Mouse (Mus musculus) CD8-positive naive resting alpha-beta T cell, adult 2 months (primary cell): ENCODE results near the gene B230307C23Rik.
"Not testable (repeated sequence)": the region's sequence is repeated elsewhere in the genome, so short reads cannot be mapped to it uniquely, and the experiment has no call there.

Source experiments
- DNase-seq, 2 experiments: peaks; one replicate each; pipeline ENCODE4 v3.0.0; 2022; ENCODE audit warnings: low read depth in 2 of 2, low spot score in 2 of 2

B230307C23Rik gene

GRCm38 (mm10) chr16:97997383-97997731 lies 242 bp downstream of the B230307C23Rik start:
- DNase-seq, result not testable (repeated sequence)

DNA sequence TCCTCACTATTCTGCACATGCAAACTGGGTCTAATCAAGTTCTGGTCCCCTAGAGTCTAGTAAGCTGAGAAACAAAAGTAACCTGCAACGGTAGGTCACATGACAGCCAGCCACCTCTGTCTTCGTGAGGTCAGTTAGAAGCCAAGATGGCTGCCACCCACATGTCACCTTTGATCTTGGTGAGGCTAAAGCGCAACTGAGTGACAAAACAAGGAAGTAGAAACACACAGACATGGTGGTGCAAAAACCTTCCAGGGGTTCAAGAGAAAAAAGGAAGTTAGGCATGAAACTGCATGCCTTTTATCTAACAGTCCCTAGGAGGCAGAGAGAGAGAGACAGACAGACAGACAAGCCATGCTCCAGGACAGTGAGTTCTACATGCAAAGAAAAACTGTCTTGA lies 25.0 kb downstream of the B230307C23Rik start:
- no peak for DNase-seq

DNA sequence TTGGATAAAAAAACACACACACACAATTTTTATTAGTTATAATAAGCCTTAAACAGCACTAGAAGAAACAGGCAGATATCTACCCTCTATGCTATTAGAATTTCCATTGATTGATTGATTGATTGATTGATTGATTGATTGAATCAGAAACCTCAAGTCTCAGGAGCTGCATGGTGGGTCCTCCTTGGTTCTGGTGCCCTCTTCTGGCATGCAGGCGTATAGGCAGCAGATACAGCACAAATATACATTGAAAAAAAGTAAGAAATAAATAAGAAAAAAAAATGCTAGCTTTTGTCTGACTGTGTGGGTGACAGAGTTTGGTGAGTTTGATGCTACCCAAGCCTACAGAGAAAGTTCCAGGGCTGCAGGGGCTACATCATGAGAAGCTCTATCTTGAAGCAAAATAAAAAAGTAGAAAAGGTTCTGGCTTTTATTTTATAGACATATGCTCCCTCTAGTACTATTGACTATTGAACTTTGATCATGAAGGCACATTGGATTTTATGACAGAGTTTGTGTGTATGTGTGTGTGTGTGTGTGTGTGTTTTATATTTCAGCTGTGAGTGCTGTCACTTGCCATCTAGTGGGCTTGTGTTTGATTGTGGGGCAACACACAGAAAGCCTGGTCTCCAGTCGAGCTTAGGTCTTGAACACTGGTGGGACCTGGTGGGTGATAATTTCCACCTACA lies 25.7 kb downstream of the B230307C23Rik start:
- DNase-seq, result no peak

DNA sequence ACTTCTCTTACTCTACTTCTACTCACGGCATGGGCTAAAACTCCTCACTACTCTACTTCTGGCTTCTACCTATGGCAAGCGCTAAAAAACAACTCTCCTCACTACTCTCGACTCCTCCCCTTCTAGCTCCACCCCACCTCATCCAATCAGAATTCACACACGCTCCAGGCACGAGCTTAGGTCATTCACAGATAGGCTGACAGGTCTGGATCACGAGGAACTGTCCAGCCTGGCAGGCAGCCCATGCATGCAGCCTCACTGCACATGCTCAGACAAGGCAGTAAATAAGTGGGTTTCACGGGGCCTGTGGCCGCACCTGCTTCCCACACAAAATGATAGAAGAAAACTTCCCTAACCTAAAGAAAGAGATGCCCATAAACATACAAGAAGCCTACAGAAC lies 29.1 kb downstream of the B230307C23Rik start:
- not testable (repeated sequence) for DNase-seq

DNA sequence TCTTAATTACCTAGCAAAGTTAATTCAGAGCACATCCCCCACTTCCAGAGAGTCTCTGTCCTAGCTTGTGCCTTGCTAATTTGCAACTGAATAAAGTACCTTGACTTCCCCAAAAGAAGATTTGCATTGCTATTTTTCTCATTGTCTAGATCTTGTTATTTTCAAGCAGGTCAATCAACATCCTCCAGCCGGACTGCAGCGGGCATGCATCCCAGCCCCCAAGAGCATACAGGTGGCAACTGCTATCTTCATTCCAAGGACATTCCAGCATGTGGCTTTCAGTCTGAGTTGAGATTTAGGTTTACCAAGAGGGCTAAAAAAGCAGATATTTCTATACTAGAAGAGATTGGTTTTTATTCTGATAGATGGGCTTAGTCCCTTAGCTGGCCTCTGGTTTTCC lies 37.9 kb downstream of the B230307C23Rik start:
- DNase-seq, result not testable (repeated sequence)

DNA sequence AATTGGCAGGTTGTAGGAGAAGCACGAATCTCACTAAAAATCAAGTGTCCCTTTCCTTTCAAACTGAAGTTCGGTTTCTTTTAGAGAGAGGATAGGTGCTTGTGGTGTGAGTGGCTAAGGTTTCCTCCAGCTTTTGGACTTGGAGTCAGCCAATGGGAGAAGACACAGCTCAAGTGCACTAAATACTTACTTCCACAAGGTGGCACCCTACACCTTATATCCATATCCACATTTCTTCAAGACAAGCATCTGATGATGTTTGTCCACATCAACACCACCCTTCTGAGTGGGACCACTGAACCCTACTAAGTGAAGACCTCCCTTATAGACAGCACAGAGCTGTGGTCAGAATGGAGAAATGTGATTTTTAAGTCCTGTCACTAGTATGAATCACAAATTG lies 44.6 kb downstream of the B230307C23Rik start:
- peak in 1 of 2 experiments; percentile 33 for DNase-seq

- not testable (repeated sequence) for DNase-seq
These were observed 82.3 kb downstream of the B230307C23Rik start for GRCm38 (mm10) chr16:98079382-98079781.

DNA sequence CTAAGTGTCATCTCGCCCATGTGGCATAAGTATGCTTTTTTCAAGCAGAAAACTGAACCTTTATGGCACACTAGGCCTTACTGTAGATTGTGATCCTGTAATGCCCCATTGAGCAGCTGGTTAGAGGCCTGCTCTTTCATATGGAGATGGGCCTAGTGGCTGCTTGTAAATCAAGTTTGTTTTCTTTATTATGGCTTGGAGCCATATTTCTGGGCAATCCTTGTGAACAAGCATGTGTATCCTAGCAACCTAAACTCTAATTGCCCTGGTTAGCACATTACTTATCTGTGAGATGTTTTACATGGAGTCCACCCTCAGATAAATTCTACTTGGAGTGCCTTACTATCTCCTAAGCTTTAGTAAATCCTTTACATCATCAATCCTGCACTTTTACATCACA lies 84.0 kb downstream of the B230307C23Rik start:
- DNase-seq, result not testable (repeated sequence)
